Mouse (Mus musculus): ENCODE results near the gene Rpl23a. TPM values are rescaled to one million over a fixed set of nuclear protein-coding genes. Genes with fewer than 3 reads are reported as not detected.

Rpl23a gene
- polyA plus RNA-seq, 1 experiment from 2014 or later: 1,079 TPM

- Histone ChIP-seq H3K27ac (ENCODE audit: low read length) (no peak overlapping the region), H3K27me3 (replicated peaks; ENCODE audit: insufficient read depth, low read length) (no peaks in the 10 kb centered on the region), H3K9me3 (ENCODE audit: low read length) (no peaks in the 10 kb centered on the region), H3K9ac (replicated peaks; ENCODE audit: low read depth) (no peak overlapping the region), H3K4me1 (ENCODE audit: insufficient read depth, low read depth, low read length) (no peaks in the 10 kb centered on the region), H3K36me3 (ENCODE audit: insufficient read depth, low read length) (peaks cover 80% of the 10 kb centered on the region), H3K4me3 (ENCODE audit: low read depth, low read length) (no peak overlapping the region), H3K4me2 (replicated peaks; ENCODE audit: low read depth, low read length) (no peak overlapping the region)
- TF ChIP-seq CTCF (IDR thresholded peaks at IDR 0.05) (no peak), EP300 (IDR thresholded peaks at IDR 0.05) (no peak)
- DNase-seq (ENCODE audit: low spot score): no peak
- no peak for ATAC-seq
- 59% methylated on average over 7 of the region's 7 CpGs for WGBS
Observed at GRCm38 (mm10) chr11:78210615-78211014, 27.2 kb upstream of the Rpl23a start.

- no peak for ATAC-seq
- no peak for TF ChIP-seq EP300 (IDR thresholded peaks at IDR 0.05)
- no peak for TF ChIP-seq CTCF (IDR thresholded peaks at IDR 0.05)
- Histone ChIP-seq H3K36me3 (ENCODE audit: insufficient read depth, low read length) (peaks cover 74% of the 10 kb centered on the region), H3K9me3 (ENCODE audit: low read length) (no peaks in the 10 kb centered on the region), H3K27me3 (replicated peaks; ENCODE audit: insufficient read depth, low read length) (no peaks in the 10 kb centered on the region), H3K4me1 (ENCODE audit: insufficient read depth, low read depth, low read length) (no peaks in the 10 kb centered on the region), H3K4me3 (ENCODE audit: low read depth, low read length) (no peak overlapping the region), H3K27ac (ENCODE audit: low read length) (no peak overlapping the region), H3K4me2 (replicated peaks; ENCODE audit: low read depth, low read length) (no peak overlapping the region), H3K9ac (replicated peaks; ENCODE audit: low read depth) (no peak overlapping the region)
- DNase-seq (ENCODE audit: low spot score): no peak
- WGBS: 81% methylated on average over 5 of the region's 6 CpGs
Observed at GRCm38 (mm10) chr11:78209886-78210285, 26.5 kb upstream of the Rpl23a start.

- no peaks in the 10 kb centered on the region for H3K4me1 ChIP-seq (ENCODE audit: insufficient read depth, low read depth, low read length)
- peaks cover 51% of the 10 kb centered on the region for H3K36me3 ChIP-seq (ENCODE audit: insufficient read depth, low read length)
- H3K9me3 ChIP-seq (ENCODE audit: low read length): no peaks in the 10 kb centered on the region
- no peak overlapping the region for H3K4me3 ChIP-seq (ENCODE audit: low read depth, low read length)
- ATAC-seq (no peak), DNase-seq (ENCODE audit: low spot score) (no peak)
- no peak for TF ChIP-seq CTCF (IDR thresholded peaks at IDR 0.05)
- no peak for TF ChIP-seq EP300 (IDR thresholded peaks at IDR 0.05)
- no peak overlapping the region for H3K4me2 ChIP-seq (replicated peaks; ENCODE audit: low read depth, low read length)
- H3K9ac ChIP-seq (replicated peaks; ENCODE audit: low read depth): no peak overlapping the region
- H3K27ac ChIP-seq (ENCODE audit: low read length): no peak overlapping the region
- H3K27me3 ChIP-seq (replicated peaks; ENCODE audit: insufficient read depth, low read length): no peaks in the 10 kb centered on the region
- WGBS: 96% methylated on average over 7 of the region's 7 CpGs
Observed at GRCm38 (mm10) chr11:78207190-78207589, 23.8 kb upstream of the Rpl23a start.

- Histone ChIP-seq H3K9me3 (ENCODE audit: low read length) (no peaks in the 10 kb centered on the region), H3K9ac (replicated peaks; ENCODE audit: low read depth) (no peak overlapping the region), H3K36me3 (ENCODE audit: insufficient read depth, low read length) (peaks cover 38% of the 10 kb centered on the region), H3K27ac (ENCODE audit: low read length) (no peak overlapping the region), H3K4me1 (ENCODE audit: insufficient read depth, low read depth, low read length) (no peaks in the 10 kb centered on the region), H3K4me2 (replicated peaks; ENCODE audit: low read depth, low read length) (no peak overlapping the region), H3K4me3 (ENCODE audit: low read depth, low read length) (no peak overlapping the region), H3K27me3 (replicated peaks; ENCODE audit: insufficient read depth, low read length) (no peaks in the 10 kb centered on the region)
- no peak for TF ChIP-seq EP300 (IDR thresholded peaks at IDR 0.05)
- no peak for TF ChIP-seq CTCF (IDR thresholded peaks at IDR 0.05)
- DNase-seq (ENCODE audit: low spot score): no peak
- ATAC-seq: no peak
- WGBS: 75% methylated on average over 13 of the region's 13 CpGs
Observed at GRCm38 (mm10) chr11:78205361-78206206, 22.2 kb upstream of the Rpl23a start.

- TF ChIP-seq EP300 (IDR thresholded peaks at IDR 0.05) (no peak), CTCF (IDR thresholded peaks at IDR 0.05) (no peak)
- Histone ChIP-seq H3K4me1 (ENCODE audit: insufficient read depth, low read depth, low read length) (no peaks in the 10 kb centered on the region), H3K4me2 (replicated peaks; ENCODE audit: low read depth, low read length) (no peak overlapping the region), H3K9me3 (ENCODE audit: low read length) (no peaks in the 10 kb centered on the region), H3K27ac (ENCODE audit: low read length) (no peak overlapping the region), H3K9ac (replicated peaks; ENCODE audit: low read depth) (no peak overlapping the region), H3K4me3 (ENCODE audit: low read depth, low read length) (no peak overlapping the region), H3K36me3 (ENCODE audit: insufficient read depth, low read length) (peaks cover 33% of the 10 kb centered on the region), H3K27me3 (replicated peaks; ENCODE audit: insufficient read depth, low read length) (no peaks in the 10 kb centered on the region)
- ATAC-seq: no peak
- DNase-seq (ENCODE audit: low spot score): no peak
- 83% methylated on average over 6 of the region's 6 CpGs for WGBS
Observed at GRCm38 (mm10) chr11:78204287-78204686, 20.9 kb upstream of the Rpl23a start.

GRCm38 (mm10) chr11:78202372-78202771 lies 19.0 kb upstream of the Rpl23a start:
- H3K4me2 ChIP-seq (replicated peaks; ENCODE audit: low read depth, low read length): no peak overlapping the region
- ATAC-seq: no peak
- H3K27ac ChIP-seq (ENCODE audit: low read length): no peak overlapping the region
- TF ChIP-seq CTCF (IDR thresholded peaks at IDR 0.05): no peak
- TF ChIP-seq EP300 (IDR thresholded peaks at IDR 0.05): no peak
- H3K9ac ChIP-seq (replicated peaks; ENCODE audit: low read depth): no peak overlapping the region
- no peaks in the 10 kb centered on the region for H3K27me3 ChIP-seq (replicated peaks; ENCODE audit: insufficient read depth, low read length)
- DNase-seq (ENCODE audit: low spot score): no peak
- no peaks in the 10 kb centered on the region for H3K9me3 ChIP-seq (ENCODE audit: low read length)
- no peaks in the 10 kb centered on the region for H3K4me1 ChIP-seq (ENCODE audit: insufficient read depth, low read depth, low read length)
- peaks cover 16% of the 10 kb centered on the region; the same call in 1 of the 2 replicates for H3K36me3 ChIP-seq (ENCODE audit: insufficient read depth, low read length)
- 88% methylated on average over 3 of the region's 3 CpGs for WGBS
- H3K4me3 ChIP-seq (ENCODE audit: low read depth, low read length): no peak overlapping the region
